Mouse (Mus musculus): ENCODE data around the gene Gm20388.

DNA sequence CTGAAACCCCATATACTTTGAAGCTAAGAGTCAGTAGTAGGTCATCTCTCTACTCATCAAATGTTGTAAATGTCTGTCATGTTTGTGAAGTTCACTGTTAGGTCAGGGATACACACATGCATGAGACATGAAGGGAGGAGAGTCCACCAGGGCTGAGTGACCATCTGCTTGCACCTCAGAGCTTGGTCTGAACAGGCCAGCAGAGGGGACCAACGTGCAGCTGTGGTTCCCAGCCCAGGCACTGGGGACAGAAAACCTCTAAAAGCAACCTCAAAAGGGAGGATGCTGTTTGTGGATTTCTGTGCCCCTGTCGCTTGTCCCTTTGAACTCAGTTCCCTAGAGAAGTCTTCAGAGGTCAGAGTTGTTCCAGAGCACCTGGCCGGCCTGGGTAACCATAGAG, 2534.6 kb downstream of the Gm20388 start:
- TF ChIP-seq POLR2A (IDR thresholded peaks at IDR 0.05; ENCODE audit: insufficient read depth, low read length), result no peak
- no peak for TF ChIP-seq EP300 (IDR thresholded peaks at IDR 0.05; ENCODE audit: insufficient read depth, low read depth, low read length)
- no peak for TF ChIP-seq CTCF (IDR thresholded peaks at IDR 0.05; ENCODE audit: low read depth, low read length)

Measured in ES-Bruce4 (cell line).